Mouse (Mus musculus) left cerebral cortex, postnatal 36 days (tissue): ENCODE measurements around the gene Gm49378. TPM values are rescaled to one million over a fixed set of nuclear protein-coding genes. Genes with fewer than 3 reads are reported as not detected.

Experiments used
- DNase-seq, 2 experiments: peaks; one replicate each; pipeline ENCODE4 v3.0.0; 2021 to 2022; ENCODE audit warnings: low spot score in 2 of 2, mixed read lengths in 1 of 2
- intact Hi-C: fragments of 180-260 bp; cut with DNase I; formaldehyde crosslinking; loops from one replicate; pipeline ENCODE4 v1.15.1; 2025
- total RNA-seq, 2 experiments: library from RNA; stranded (reverse); gene quantifications; 2 replicates each; pipeline ENCODE4 v1.2.3; 2021

Gene Gm49378
- total RNA-seq, 2 experiments from 2014 or later = 0.84 to 4.9 TPM

DNA sequence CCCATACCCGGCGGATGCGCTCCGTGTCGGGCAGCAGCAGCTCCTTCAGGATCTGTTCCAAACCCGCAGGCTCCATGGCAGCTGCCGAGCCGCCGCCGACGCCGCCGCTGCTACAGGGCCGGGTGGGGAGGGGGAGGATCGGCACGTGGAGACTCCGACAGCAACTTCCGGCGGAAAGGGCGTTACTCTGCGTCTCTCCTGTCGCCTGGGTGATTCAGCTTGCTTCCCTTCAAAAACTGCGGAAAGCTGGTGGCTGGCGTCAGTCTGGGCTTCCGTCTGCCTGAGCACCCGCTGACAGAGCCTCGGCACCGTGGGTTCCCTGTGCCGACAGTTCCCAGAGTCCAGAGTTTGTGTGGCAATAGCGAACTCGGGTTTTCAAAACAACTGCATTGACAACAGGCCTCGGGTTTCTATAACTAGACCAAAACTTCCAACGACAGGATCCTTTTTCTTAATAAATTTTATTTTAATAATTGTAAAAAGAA lies 2.1 kb downstream of the Gm49378 start, which contains the start of gene Ipo4:
Gene Ipo4 (minus strand): TSS at position 435 of the 485 bp plus-strand sequence.
- intact Hi-C loops = no loop called here
- DNase-seq = peak; percentile 90

DNA sequence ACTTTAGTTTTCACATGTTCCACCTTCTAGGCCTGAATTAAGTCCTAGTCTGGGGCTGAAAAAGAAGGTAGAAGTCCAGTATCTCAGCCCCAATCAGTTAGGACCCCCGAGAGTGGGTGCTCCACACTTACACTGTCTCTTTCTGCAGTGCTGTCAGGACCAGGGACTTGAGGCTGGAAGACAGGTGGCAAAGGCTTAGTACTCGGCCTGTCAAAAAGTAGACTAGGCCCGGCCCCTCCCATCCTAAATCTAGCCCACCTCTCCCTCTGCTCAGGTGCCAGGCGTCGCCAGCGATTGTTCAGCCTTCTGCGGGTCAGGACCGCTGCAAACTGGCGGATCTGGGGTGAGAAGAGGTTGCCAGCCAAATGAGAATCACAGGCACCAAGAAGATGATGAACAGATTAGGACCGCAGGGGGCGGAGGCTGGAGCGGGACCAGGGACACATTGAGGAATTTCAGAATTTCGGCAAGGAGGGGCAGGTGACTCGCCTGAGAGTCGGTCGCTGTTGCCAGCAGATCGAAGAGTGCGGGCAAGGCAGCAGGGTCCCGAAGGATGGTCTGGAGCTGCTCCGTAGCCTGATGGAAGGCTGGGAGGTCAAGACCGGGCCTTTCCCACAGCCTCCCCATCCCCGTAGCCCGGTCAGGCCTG lies 2.7 kb downstream of the Gm49378 start:
- DNase-seq = peak in 1 of 2 experiments; percentile 17
- intact Hi-C loops = no loop called here

GRCm38 (mm10) chr14:55629312-55629711 lies 8.4 kb downstream of the Gm49378 start:
- intact Hi-C loops = no loop called here
- no peak for DNase-seq

- DNase-seq = no peak
- intact Hi-C loops = no loop called here
Measured at GRCm38 (mm10) chr14:55628077-55628827, 9.4 kb downstream of the Gm49378 start.

- intact Hi-C loops = no loop called here
- no peak for DNase-seq
Measured at GRCm38 (mm10) chr14:55618486-55619195, 19.1 kb downstream of the Gm49378 start.

- intact Hi-C loops = no loop called here
- no peak for DNase-seq
Measured at GRCm38 (mm10) chr14:55617822-55618221, 19.9 kb downstream of the Gm49378 start, which contains the start of gene Rec8. Gene Rec8 (plus strand): TSS chr14:55618037.

GRCm38 (mm10) chr14:55616844-55617243 lies 20.9 kb downstream of the Gm49378 start:
- intact Hi-C loops = no loop called here
- no peak for DNase-seq

DNA sequence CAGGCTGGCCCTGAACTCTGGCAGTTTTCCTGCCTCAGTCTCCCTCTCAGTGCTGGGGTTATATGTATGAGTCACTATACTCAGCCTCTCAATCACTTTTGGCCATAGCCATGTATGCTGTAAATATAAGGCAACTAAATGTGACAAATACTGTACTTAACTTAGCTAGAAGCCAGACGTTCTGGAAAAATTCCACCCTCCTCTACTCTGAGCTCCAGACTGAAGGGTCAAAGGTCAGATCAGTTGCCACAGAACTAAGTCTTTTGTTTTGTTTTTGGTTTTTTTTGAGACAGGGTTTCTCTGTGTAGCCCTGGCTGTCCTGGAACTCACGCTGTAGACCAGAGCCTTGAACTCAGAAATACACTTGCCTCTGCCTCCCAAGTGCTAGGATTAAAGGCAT lies 21.8 kb downstream of the Gm49378 start:
- intact Hi-C loops = no loop called here
- no peak for DNase-seq

- DNase-seq = no peak
- intact Hi-C loops = no loop called here
Measured at GRCm38 (mm10) chr14:55614565-55615178, 23.0 kb downstream of the Gm49378 start.

- DNase-seq = no peak
- intact Hi-C loops = no loop called here
Measured at GRCm38 (mm10) chr14:55613346-55613745, 24.3 kb downstream of the Gm49378 start.

GRCm38 (mm10) chr14:55608339-55608738 lies 29.4 kb downstream of the Gm49378 start:
- intact Hi-C loops = no loop called here

GRCm38 (mm10) chr14:55605743-55606459 lies 31.8 kb downstream of the Gm49378 start:
- intact Hi-C loops = no loop called here

More at GRCm38 (mm10) chr14:55608339-55608738, 29.4 kb downstream of the Gm49378 start:
- no peak for DNase-seq

GRCm38 (mm10) chr14:55604823-55605222 lies 32.9 kb downstream of the Gm49378 start:
- intact Hi-C loops = no loop called here
- no peak for DNase-seq

More at GRCm38 (mm10) chr14:55605743-55606459, 31.8 kb downstream of the Gm49378 start:
- no peak for DNase-seq

DNA sequence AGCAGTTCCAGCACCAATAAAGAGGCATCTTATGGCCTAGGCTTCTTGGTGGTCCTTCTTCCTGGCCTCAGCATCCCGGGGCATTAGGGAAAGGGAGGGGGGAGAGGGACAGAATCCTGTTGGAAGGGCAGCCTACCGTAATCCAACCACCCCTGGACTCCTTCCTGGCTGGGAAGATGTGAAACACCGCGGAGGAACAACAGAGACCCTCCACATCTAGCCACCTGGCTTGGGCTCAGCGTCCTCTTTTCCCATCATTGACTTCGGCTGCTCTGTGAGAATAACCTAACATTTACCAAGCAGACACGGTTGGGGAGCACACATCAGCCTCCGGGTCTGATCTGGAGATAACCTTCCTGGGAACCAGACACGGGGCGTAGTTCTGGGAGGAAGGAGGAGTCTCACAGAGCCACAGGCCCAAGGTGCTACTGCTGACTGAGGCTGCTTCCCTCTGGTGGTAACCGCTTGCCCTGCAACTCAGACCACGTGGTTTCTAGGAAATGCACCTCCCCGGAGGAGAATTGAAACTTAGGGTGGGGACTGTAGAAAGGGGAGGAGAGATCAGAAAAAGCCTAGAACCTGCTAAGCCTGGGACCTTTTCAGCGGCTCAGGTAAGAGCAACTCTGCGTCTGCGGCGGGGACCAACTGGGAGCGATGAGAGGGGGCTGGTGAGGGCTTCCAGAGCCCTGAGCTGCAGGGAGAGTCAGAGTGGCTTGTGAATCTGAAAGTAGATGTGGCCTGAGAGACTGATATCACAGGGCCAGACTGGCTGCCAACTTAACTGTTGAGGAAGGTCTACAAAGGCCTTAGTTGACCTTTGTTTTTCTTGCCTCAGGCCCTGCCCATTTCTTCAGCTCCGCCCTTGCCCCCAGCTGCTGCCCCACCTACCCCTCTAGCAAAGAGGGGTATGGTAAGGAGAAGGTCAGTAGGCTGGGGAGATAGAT lies 33.8 kb downstream of the Gm49378 start:
- intact Hi-C loops = no loop called here
- peak; percentile 73 to 84 for DNase-seq

DNA sequence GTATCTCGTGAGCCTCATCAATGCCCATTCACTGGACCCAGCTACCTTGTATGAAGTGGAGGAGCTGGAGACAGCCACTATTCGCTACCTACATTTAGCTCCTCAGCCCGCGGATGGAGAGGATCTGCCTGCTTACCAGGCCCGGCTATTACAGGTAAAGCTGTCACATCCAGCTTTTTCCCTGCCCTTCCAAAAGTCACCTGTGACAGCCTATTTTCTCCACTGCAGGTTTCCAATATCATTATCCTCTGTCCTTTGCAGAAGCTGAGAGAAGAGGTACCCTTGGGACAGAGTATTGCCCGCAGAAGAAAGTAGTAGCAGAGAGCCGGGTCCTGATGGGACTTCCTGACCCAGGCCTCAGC lies 34.4 kb downstream of the Gm49378 start, which contains the start of gene Irf9:
Gene Irf9 (plus strand): TSS at position 301 of the 362 bp plus-strand sequence.
- intact Hi-C loops = no loop called here
- no peak for DNase-seq

DNA sequence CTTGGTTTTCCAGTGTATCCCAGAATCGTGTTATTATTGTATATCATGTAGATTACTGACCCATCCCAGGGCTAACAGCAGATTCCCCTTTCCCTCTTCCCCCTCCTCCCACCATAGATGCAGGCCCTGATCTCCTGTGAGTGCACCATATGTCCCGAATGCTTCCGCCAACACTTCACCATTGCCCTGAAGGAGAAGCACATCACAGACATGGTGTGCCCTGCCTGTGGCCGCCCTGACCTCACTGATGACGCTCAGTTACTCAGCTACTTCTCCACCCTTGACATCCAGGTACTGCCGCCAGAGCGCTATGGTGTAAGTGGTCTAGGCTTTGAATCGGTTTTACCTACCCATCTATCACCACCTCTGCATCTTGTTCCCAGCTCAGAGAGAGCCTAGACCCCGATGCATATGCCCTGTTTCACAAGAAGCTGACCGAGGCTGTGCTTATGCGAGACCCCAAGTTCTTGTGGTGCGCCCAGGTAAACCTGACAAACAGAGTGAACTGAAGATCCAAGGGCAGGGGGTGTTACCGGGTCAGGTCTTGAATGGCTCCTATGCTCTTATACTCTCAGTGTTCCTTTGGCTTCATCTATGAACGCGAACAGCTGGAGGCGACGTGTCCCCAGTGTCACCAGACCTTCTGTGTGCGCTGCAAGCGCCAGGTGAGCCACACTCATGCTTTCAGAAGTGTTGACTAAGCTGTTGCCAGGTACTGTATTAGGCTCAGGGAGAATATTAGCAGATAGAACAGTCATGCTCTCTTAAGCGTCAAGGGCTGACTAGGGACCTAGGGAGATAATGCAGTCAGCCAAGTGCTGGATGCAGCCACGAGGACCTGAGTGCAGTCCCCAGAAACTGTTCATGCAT lies 38.9 kb downstream of the Gm49378 start:
- intact Hi-C loops = no loop called here
- DNase-seq = no peak

DNA sequence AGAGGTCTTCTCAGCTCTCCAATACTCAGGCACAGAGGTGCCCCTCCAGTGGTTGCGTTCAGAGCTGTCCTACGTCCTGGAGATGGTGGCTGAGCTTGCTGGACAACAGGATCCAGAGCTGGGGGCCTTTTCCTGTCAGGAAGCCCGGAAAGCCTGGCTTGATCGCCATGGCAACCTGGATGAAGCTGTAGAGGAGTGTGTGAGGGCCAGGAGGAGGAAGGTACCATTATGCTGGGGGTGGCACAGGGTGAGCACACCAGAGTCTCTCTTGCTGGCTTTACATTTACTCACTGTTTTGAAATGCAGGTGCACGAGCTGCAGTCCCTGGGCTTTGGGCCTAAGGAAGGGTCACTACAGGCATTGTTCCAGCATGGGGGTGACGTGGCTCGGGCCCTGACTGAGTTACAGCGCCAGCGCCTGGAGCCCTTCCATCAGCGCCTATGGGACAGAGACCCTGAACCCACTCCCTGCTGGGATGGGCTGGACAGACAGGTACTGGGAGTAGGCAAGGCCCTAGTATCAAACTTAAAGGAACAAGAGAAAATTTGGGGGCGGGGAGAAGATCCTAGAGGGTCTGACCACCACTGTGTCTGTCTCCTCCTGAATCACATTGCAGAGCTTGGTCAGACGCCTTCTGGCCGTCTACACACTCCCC lies 41.5 kb downstream of the Gm49378 start:
- intact Hi-C loops = no loop called here
- no peak for DNase-seq
